Mouse (Mus musculus) E14TG2a.4 (cell line): Measurements from ENCODE around the gene Cldn8.

Source experiments
- CTCF ChIP-seq: conservative IDR thresholded peaks from 2 replicates; pipeline ENCODE4 v1.5.1; 2014; ENCODE audit warnings: low read length
- POU5F1 ChIP-seq: IDR thresholded peaks from 2 replicates; pipeline ENCODE4 v1.6.1; 2014; ENCODE audit warnings: low read length, borderline replicate concordance

DNA sequence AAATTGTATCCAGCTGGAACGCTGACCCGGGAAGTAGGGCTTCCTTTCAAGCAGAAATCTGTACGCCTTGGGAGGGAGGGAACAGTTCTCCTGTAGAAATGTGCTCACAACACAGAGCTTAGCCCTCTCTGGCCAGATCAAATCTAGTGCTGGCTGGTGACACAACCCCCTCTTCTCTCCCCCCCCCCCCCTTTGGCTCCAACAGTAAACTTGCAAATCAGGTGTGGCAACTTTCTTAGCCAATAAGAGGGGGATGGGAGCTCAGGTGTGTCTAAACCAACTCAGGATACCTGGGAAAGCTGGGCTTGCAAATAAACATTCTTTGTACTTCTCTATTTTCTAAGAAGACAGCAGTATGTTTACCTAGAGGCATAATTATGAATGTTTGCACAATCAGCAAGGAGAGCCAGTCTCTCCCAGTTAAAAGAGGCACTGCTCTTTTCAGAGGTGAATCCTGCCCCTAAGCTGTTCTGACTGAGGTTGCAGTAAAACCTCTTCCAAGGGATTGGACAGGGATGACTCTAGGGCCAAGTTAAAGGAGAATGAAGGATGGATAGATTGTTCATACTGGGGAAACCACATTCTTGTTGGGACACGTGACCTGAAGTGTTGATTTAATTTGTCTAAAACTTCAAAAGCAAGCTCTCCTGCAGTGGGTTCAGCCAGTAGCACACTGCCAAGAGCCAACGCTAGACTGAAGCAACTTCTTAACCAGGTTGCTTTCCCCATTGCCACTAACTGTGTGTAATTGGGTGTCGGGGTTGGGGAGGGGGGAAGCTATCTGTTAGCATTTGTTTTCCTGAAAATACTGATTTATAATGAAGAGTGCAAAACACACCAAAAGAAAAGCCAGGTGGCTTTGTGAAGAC is at the start of gene Cldn8:
- TF ChIP-seq CTCF (no peak), POU5F1 (no peak)
